ENCODE assay signal across 8 mouse cellular contexts in genomic region chr2:50304824-50305577, GRCm38 (mm10). TPM values are rescaled to one million over a fixed set of nuclear protein-coding genes. Genes with fewer than 3 reads are reported as not detected.
A peak's percentile ranks its signal among the peaks of the same experiment; 100 is the strongest.
DNase-seq lines count a peak whose midpoint lies in the region; ATAC-seq lines count a peak whose summit lies in the region.

No protein-coding gene starts in this region.

- peaks cover 7% of the 10 kb centered on the region for H3K4me1 ChIP-seq in hindbrain, embryonic 13.5 days (replicated peaks)
- no peaks in the 10 kb centered on the region for H3K4me1 ChIP-seq in hindbrain, embryonic 10.5 days (replicated peaks)
- H3K4me1 ChIP-seq in hindbrain, embryonic 15.5 days (replicated peaks) = peaks cover 5% of the 10 kb centered on the region

- no peak for DNase-seq in hindbrain, embryonic 10.5 days (ENCODE audit: low spot score)
- DNase-seq in thymus, postnatal 0 days (ENCODE audit: low spot score) = peak; percentile 24
- no peak for DNase-seq in thymus, postnatal 10 days (ENCODE audit: low spot score in 2 of 2)
- peak; percentile 28 for DNase-seq in yolk sac, embryonic 10.5 days (ENCODE audit: low spot score)
- DNase-seq in urinary bladder, adult 2 months (ENCODE audit: low spot score) = no peak
- no peak for DNase-seq in heart, postnatal 36 days

- H3K9ac ChIP-seq in hindbrain, embryonic 13.5 days = no peak overlapping the region
- no peak overlapping the region for H3K9ac ChIP-seq in hindbrain, embryonic 15.5 days

- H3K27ac ChIP-seq in hindbrain, embryonic 13.5 days = no peak overlapping the region
- no peak overlapping the region for H3K27ac ChIP-seq in hindbrain, embryonic 10.5 days
- H3K27ac ChIP-seq in hindbrain, embryonic 15.5 days (replicated peaks) = no peak overlapping the region

- intact Hi-C loops in heart, postnatal 36 days (cut with DNase I) = loop anchor here (10.0 kb wide), 1 partner anchor 960 kb away; no protein-coding TSS in a partner anchor

- no peaks in the 10 kb centered on the region for H3K27me3 ChIP-seq in hindbrain, embryonic 13.5 days
- H3K27me3 ChIP-seq in hindbrain, embryonic 10.5 days (ENCODE audit: insufficient read depth, poor library complexity, severe bottlenecking) = no peaks in the 10 kb centered on the region
- no peaks in the 10 kb centered on the region for H3K27me3 ChIP-seq in hindbrain, embryonic 15.5 days

- H3K9me3 ChIP-seq in hindbrain, embryonic 13.5 days = no peaks in the 10 kb centered on the region
- no peaks in the 10 kb centered on the region for H3K9me3 ChIP-seq in hindbrain, embryonic 10.5 days
- no peaks in the 10 kb centered on the region for H3K9me3 ChIP-seq in hindbrain, embryonic 15.5 days

- no peak overlapping the region for H3K4me2 ChIP-seq in hindbrain, embryonic 13.5 days
- H3K4me2 ChIP-seq in hindbrain, embryonic 15.5 days = no peak overlapping the region

- H3K36me3 ChIP-seq in hindbrain, embryonic 13.5 days = no peaks in the 10 kb centered on the region
- H3K36me3 ChIP-seq in hindbrain, embryonic 10.5 days = no peaks in the 10 kb centered on the region
- no peaks in the 10 kb centered on the region for H3K36me3 ChIP-seq in hindbrain, embryonic 15.5 days

- 57% methylated on average over 1 of the region's 1 CpGs for whole genome bisulfite sequencing in hindbrain, embryonic 13.5 days
- 88% methylated on average over 1 of the region's 1 CpGs for WGBS in hindbrain, embryonic 10.5 days
- WGBS in hindbrain, embryonic 15.5 days = 53% methylated on average over 1 of the region's 1 CpGs

- no peak overlapping the region for H3K4me3 ChIP-seq in hindbrain, embryonic 13.5 days
- H3K4me3 ChIP-seq in hindbrain, embryonic 10.5 days = no peak overlapping the region
- no peak overlapping the region for H3K4me3 ChIP-seq in hindbrain, embryonic 15.5 days

- 0 out of 2 replicates have a peak, but pooled peaks have one; percentile 65 for ATAC-seq in hindbrain, embryonic 13.5 days (ENCODE audit: low FRiP score)
- peak; percentile 64; the same call in 1 of the 2 replicates for ATAC-seq in hindbrain, embryonic 15.5 days (ENCODE audit: low FRiP score, low read depth)

RNA-seq across cellular contexts. Expression of gene Mmadhc, which starts 8.4 kb away (rescaled TPM):
- polyA plus RNA-seq in hindbrain, embryonic 13.5 days (2015; fragmentation: Nextera tagmentation; extraction: Ambion mirVana) = 143 and 146 TPM in 2 replicates
- 163 and 173 TPM in 2 replicates for polyA plus RNA-seq in hindbrain, embryonic 10.5 days (2016; fragmentation: Nextera tagmentation; extraction: Ambion mirVana)
- polyA plus RNA-seq in thymus, postnatal 0 days (2015; fragmentation: Nextera tagmentation; extraction: Ambion mirVana) = 135 and 147 TPM in 2 replicates
- polyA plus RNA-seq in hindbrain, embryonic 15.5 days (2015; fragmentation: Nextera tagmentation; extraction: Ambion mirVana) = 128 and 139 TPM in 2 replicates
- polyA plus RNA-seq in urinary bladder, adult 2 months (2012; rRNA removed) = 85.4 and 101 TPM in 2 replicates
- total RNA-seq in heart, postnatal 36 days (2021) = 100 to 1,000 TPM; 170 to 175 TPM

Comparison
In these comparisons a context has a peak if more than half of its experiments do, and no peak if none do; other contexts are left out.
1. DNase-seq: peak in thymus, postnatal 0 days (single experiment) and yolk sac, embryonic 10.5 days (single experiment); none in hindbrain, embryonic 10.5 days (single experiment), thymus, postnatal 10 days (0 of 2), urinary bladder, adult 2 months (single experiment) and heart, postnatal 36 days (0 of 2).